Mouse (Mus musculus) midbrain, postnatal 0 days (tissue): ENCODE results near the gene Rara. TPM values are rescaled to one million over a fixed set of nuclear protein-coding genes. Genes with fewer than 3 reads are reported as not detected.
"Not testable (repeated sequence)": the region's sequence is repeated elsewhere in the genome, so short reads cannot be mapped to it uniquely, and the experiment has no call there.

Source experiments
- ATAC-seq: fragments of 200-750 bp; cut with Nextera tagmentation; 2 replicates; pipeline ENCODE4 v1.8.0; 2017; ENCODE audit warnings: moderate number of reproducible peaks, mild to moderate bottlenecking, moderate TSS enrichment, moderate library complexity; ENCODE audit not compliant: low FRiP score
- DNase-seq: peaks from one replicate; pipeline ENCODE4 v3.0.0-alpha.2; 2015; ENCODE audit warnings: low spot score
- H3K27ac ChIP-seq: fragments of 300-500 bp; sonication (generic); 2 replicates; pipeline ENCODE4 v1.5.1; 2014; ENCODE audit warnings: low read depth, mild to moderate bottlenecking, low read length, mixed read lengths
- H3K27me3 ChIP-seq: fragments of 300-500 bp; sonication (generic); 2 replicates; pipeline ENCODE4 v1.6.1; 2014; ENCODE audit warnings: low read length, control low read depth, mixed read lengths; ENCODE audit not compliant: insufficient read depth
- H3K36me3 ChIP-seq: fragments of 300-500 bp; sonication (generic); 2 replicates; pipeline ENCODE4 v1.6.1; 2014; ENCODE audit warnings: low read length, control low read depth, mixed read lengths; ENCODE audit not compliant: insufficient read depth
- H3K4me1 ChIP-seq: fragments of 300-500 bp; sonication (generic); 2 replicates; pipeline ENCODE4 v1.6.1; 2014; ENCODE audit warnings: mild to moderate bottlenecking, control low read depth, antibody characterized with exemption, low read length, mixed read lengths; ENCODE audit not compliant: insufficient read depth
- H3K4me2 ChIP-seq: fragments of 300-500 bp; sonication (generic); 2 replicates; pipeline ENCODE4 v1.6.1; 2014; ENCODE audit warnings: low read depth, mild to moderate bottlenecking, low read length, mixed read lengths; ENCODE audit not compliant: poor library complexity, severe bottlenecking
- H3K4me3 ChIP-seq: fragments of 300-500 bp; sonication (generic); 2 replicates; pipeline ENCODE4 v1.5.1; 2014; ENCODE audit warnings: low read depth, mild to moderate bottlenecking, low read length, moderate library complexity
- H3K9ac ChIP-seq: fragments of 300-500 bp; sonication (generic); replicated peaks from 2 replicates; pipeline ENCODE4 v1.6.1; 2014; ENCODE audit warnings: mild to moderate bottlenecking, low read length, moderate library complexity, mixed read lengths; ENCODE audit not compliant: poor library complexity, severe bottlenecking
- H3K9me3 ChIP-seq: fragments of 300-500 bp; sonication (generic); 2 replicates; pipeline ENCODE4 v1.6.1; 2016; ENCODE audit warnings: low read length, control low read depth
- CTCF ChIP-seq: IDR thresholded peaks from 2 replicates; pipeline ENCODE4 v1.5.1; 2016; ENCODE audit warnings: antibody characterized with exemption, mild to moderate bottlenecking
- WGBS: fragments of 180-500 bp; shearing (Covaris S2); extraction: QIAGEN DNeasy Blood & Tissue Kit; methylation state at CpG from one replicate; pipeline ENCODE4 v1.1.7; 2014; 5-methylcytosine and 5-hydroxymethylcytosine counted together
- polyA plus RNA-seq: library from polyadenylated mRNA; unstranded; fragments of >200 nt; fragmentation: Nextera tagmentation; extraction: Ambion mirVana; gene quantifications from 2 replicates; pipeline ENCODE4 v1.2.1, GENCODE M21; 2015
- total RNA-seq: library from RNA; depleted of rRNA; stranded (reverse); fragments of >200 nt; gene quantifications from 2 replicates; pipeline ENCODE4 v1.2.3, GENCODE M21; 2014

Gene Rara
- total and polyA plus RNA-seq, 2 experiments from 2014 or later: 8.2 to 20.4 TPM

DNA sequence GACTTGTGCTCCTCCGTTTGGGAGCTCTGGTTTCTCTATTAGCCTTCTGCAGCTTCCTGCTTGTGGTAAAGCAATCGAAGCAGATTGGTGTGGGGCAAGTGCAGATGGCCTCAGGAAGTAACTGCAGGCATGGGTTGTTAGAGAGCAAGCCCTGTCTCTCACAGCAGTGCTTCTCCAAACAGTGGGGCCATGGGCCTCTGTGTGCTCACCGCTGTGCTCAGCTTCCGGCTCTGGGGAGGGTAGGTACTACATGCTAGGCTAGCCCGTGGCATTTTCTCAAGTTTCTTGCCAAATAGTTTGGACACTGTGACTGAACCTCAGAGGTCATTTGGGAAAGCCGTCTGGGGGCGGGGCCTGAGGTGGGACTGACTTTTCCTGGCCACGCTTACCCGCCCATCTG is 9.4 kb upstream of the Rara start:
- H3K4me3 ChIP-seq: no peak overlapping the region
- 83% methylated on average over 9 of the region's 9 CpGs for WGBS
- H3K4me1 ChIP-seq: no peaks in the 10 kb centered on the region
- ATAC-seq (no peak), DNase-seq (no peak)
- H3K9ac ChIP-seq: no peak overlapping the region
- no peak overlapping the region for H3K4me2 ChIP-seq
- H3K36me3 ChIP-seq: no peaks in the 10 kb centered on the region
- H3K27ac ChIP-seq: no peak overlapping the region
- no peaks in the 10 kb centered on the region for H3K9me3 ChIP-seq
- no peaks in the 10 kb centered on the region for H3K27me3 ChIP-seq
- no peak for TF ChIP-seq CTCF

- ATAC-seq (no peak), DNase-seq (no peak)
- no peaks in the 10 kb centered on the region for H3K36me3 ChIP-seq
- no peaks in the 10 kb centered on the region for H3K9me3 ChIP-seq
- no peak overlapping the region for H3K27ac ChIP-seq
- H3K4me1 ChIP-seq: no peaks in the 10 kb centered on the region
- no peak for TF ChIP-seq CTCF
- H3K27me3 ChIP-seq: no peaks in the 10 kb centered on the region
- no peak overlapping the region for H3K4me3 ChIP-seq
- WGBS: 92% methylated on average over 11 of the region's 11 CpGs
- no peak overlapping the region for H3K9ac ChIP-seq
- H3K4me2 ChIP-seq: no peak overlapping the region
Observed at GRCm38 (mm10) chr11:98919009-98919408, 8.6 kb upstream of the Rara start.

GRCm38 (mm10) chr11:98921813-98922212 is 5.8 kb upstream of the Rara start:
- not testable (repeated sequence) for H3K4me2 ChIP-seq, ATAC-seq, H3K9ac ChIP-seq, H3K9me3 ChIP-seq, H3K4me3 ChIP-seq, H3K27ac ChIP-seq, H3K27me3 ChIP-seq, H3K36me3 ChIP-seq
- peaks cover 12% of the 10 kb centered on the region; the same call in 1 of the 2 replicates for H3K4me1 ChIP-seq
- 58% methylated on average over 15 of the region's 15 CpGs for WGBS
- DNase-seq: peak; percentile 71
- TF ChIP-seq CTCF: peak; percentile 62

DNA sequence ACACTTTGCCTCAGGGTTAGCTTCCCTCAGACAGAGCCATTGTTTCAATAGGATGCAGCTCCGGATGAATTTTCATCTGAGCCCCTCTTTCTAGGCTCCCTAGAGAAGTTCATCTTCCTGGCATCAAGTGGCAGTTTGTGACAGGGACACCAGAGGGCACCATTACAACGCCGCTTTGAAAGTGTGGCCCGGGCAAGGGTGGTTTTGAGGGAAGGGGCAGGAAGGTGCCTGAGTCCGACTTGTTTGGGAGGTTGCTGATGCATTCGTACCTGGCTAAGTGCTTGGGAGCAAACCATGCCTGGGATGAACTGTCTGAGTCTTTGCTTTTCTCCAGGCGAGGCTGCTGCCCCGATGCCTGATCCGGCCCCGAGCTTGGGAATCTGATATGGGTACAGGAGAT is 5.3 kb upstream of the Rara start:
- not testable (repeated sequence) for H3K9ac ChIP-seq, H3K27ac ChIP-seq, H3K4me2 ChIP-seq, H3K36me3 ChIP-seq, H3K4me3 ChIP-seq, H3K9me3 ChIP-seq, ATAC-seq, H3K27me3 ChIP-seq
- peak; percentile 85 for TF ChIP-seq CTCF
- peak; percentile 70 for DNase-seq
- H3K4me1 ChIP-seq: peaks cover 12% of the 10 kb centered on the region; the same call in 1 of the 2 replicates
- 52% methylated on average over 10 of the region's 10 CpGs for WGBS

DNA sequence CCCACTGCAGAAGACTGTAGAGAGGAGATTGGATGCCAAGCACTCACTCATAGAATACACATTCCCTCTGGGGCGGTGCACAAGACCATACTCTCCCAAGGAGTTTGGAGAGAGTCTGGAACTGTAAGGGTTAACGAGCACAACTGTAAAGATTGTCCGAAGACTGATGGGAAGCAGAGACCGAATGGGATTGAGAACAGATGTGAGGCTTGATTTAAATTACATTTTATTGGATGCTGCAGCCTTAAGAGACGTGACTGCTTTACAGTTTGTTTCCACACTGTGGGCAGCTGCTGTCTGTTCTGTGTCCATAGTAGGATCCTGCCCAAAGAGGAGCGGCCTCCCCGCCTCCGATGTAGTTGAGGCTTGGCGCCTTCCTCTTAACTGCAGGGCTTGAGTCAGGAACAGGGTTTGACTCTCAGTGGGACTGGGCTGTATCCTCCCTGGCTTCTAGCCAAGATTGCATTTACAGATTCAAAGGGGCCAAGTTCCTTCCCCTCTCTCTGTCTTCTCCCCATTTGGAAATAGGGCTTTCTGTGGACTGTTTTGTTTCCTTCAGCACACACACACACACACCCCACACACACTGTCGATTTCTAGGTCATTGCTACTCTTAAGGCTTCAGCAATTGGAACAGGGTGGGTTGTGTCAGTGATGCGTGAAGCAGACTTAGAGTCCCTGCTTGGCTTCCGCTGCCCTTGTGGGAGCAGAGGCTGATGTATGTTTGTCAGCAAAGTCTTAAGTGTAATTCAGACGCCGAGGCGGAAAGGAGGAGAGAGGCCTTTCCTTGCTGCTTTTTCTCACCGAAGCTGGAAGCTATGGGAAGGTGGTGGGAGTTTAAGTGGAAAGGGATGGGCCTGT is 4.5 kb upstream of the Rara start:
- 51% methylated on average over 16 of the region's 16 CpGs for WGBS
- not testable (repeated sequence) for H3K9me3 ChIP-seq, DNase-seq, H3K4me2 ChIP-seq, ATAC-seq, H3K4me3 ChIP-seq, H3K36me3 ChIP-seq, H3K27me3 ChIP-seq, H3K27ac ChIP-seq, H3K9ac ChIP-seq
- H3K4me1 ChIP-seq: peaks cover 12% of the 10 kb centered on the region; the same call in 1 of the 2 replicates

DNA sequence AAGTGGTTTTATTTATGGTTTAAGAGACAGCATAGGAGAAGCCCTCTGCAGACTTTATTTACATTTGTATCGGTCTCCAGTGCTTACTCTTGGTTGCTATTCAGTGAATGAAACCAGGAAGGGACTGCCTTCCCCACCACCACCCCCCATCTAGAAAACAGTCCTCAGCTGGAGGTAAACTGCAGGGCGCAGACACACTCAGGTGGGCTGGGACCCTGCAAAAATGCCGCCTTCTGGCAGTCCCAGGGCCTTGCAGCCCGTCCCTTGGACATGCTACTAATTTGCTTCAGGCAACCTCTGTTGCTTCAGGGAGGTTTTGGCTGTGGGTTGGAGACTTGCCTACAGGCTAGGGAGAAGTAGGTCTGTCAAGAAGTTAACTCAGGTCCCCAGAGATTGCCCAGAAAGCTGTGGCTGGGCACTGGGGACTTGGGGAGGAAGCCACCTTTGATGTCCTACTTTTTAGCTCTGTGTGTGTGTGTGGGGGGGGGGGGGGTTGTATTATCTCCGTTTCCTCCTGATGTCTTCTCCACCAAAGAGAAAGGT is 2.9 kb upstream of the Rara start:
- DNase-seq (no peak), ATAC-seq (no peak)
- Histone ChIP-seq H3K9ac (no peak overlapping the region), H3K36me3 (no peaks in the 10 kb centered on the region), H3K4me2 (no peak overlapping the region), H3K4me1 (peaks cover 21% of the 10 kb centered on the region; the same call in 1 of the 2 replicates), H3K4me3 (no peak overlapping the region), H3K27me3 (no peaks in the 10 kb centered on the region), H3K27ac (peak overlapping the region; percentile 32; the same call in 1 of the 2 replicates), H3K9me3 (no peaks in the 10 kb centered on the region)
- no peak for TF ChIP-seq CTCF
- 46% methylated on average over 5 of the region's 5 CpGs for WGBS
